Mouse (Mus musculus) limb, embryonic 14.5 days (tissue): ENCODE measurements at regions not wholly inside any gene's neighbourhood (a gene's known extent, or its start where the extent isn't known, plus 50 kb on each side); places are given as distances from the start of the nearest gene placed in this dataset.

Experiments used
- ATAC-seq: fragments of 200-750 bp; cut with Nextera tagmentation; 2 replicates; pipeline ENCODE4 v1.8.0; 2017; ENCODE audit warnings: low read depth, moderate number of reproducible peaks, moderate TSS enrichment; ENCODE audit not compliant: low FRiP score
- DNase-seq: peaks from one replicate; pipeline ENCODE4 v3.0.0-alpha.2; 2015; ENCODE audit warnings: low spot score
- H3K27ac ChIP-seq: fragments of 300-500 bp; sonication (generic); replicated peaks from 2 replicates; pipeline ENCODE4 v1.5.1; 2014; ENCODE audit warnings: low read depth, mild to moderate bottlenecking, low read length, moderate library complexity, mixed read lengths
- H3K27me3 ChIP-seq: fragments of 300-500 bp; sonication (generic); 2 replicates; pipeline ENCODE4 v1.6.1; 2014; ENCODE audit warnings: low read length, mixed read lengths; ENCODE audit not compliant: control insufficient read depth, insufficient read depth
- H3K36me3 ChIP-seq: fragments of 300-500 bp; sonication (generic); 2 replicates; pipeline ENCODE4 v1.6.1; 2014; ENCODE audit warnings: mild to moderate bottlenecking, low read length, moderate library complexity, mixed read lengths; ENCODE audit not compliant: control insufficient read depth, insufficient read depth
- H3K4me1 ChIP-seq: fragments of 300-500 bp; sonication (generic); 2 replicates; pipeline ENCODE4 v1.6.1; 2014; ENCODE audit warnings: antibody characterized with exemption, low read length, mixed read lengths; ENCODE audit not compliant: control insufficient read depth, insufficient read depth
- H3K4me2 ChIP-seq: fragments of 300-500 bp; sonication (generic); replicated peaks from 2 replicates; pipeline ENCODE4 v1.6.1; 2014; ENCODE audit warnings: low read depth, mild to moderate bottlenecking, low read length, moderate library complexity; ENCODE audit not compliant: severe bottlenecking
- H3K4me3 ChIP-seq: fragments of 300-500 bp; sonication (generic); replicated peaks from 2 replicates; pipeline ENCODE4 v1.5.1; 2014; ENCODE audit warnings: low read length
- H3K9ac ChIP-seq: fragments of 300-500 bp; sonication (generic); 2 replicates; pipeline ENCODE4 v1.6.1; 2014; ENCODE audit warnings: mild to moderate bottlenecking, low read depth, low read length, moderate library complexity; ENCODE audit not compliant: severe bottlenecking
- H3K9me3 ChIP-seq: fragments of 300-500 bp; sonication (generic); 2 replicates; pipeline ENCODE4 v1.6.1; 2016; ENCODE audit warnings: low read length; ENCODE audit not compliant: control insufficient read depth
- POLR2A ChIP-seq: fragments of 200-500 bp; IDR thresholded peaks from 2 replicates; pipeline ENCODE4 v1.8.0; 2012; ENCODE audit warnings: inconsistent platforms, mild to moderate bottlenecking, moderate library complexity, borderline replicate concordance; ENCODE audit not compliant: insufficient read depth, insufficient read length; ENCODE audit errors: extremely low read depth
- WGBS: fragments of 180-500 bp; shearing (Covaris S2); extraction: QIAGEN DNeasy Blood & Tissue Kit; methylation state at CpG from one replicate; pipeline ENCODE4 v1.1.7; 2014; 5-methylcytosine and 5-hydroxymethylcytosine counted together

DNA sequence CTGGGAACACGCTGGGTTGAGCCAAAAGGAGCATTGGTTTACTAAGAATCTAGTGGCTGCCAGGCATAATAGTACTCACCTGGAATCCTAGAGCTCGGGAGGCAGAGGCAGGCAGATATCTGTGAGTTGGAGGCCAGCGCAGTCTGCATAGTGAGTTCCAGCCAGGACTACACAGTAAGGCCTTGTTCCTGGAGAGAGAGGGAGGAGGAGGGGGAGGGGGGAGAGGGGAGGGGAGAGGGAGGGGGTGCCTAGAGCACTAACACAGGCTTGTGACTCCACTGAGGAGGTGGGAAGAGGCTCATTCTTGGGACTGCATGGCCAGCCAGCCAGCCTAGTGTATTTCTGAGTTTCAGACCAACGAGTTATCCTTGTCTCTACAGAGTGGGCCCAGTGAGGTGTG is 131.1 kb downstream of the Rybp start:
- Histone ChIP-seq H3K4me2 (no peak overlapping the region), H3K4me3 (no peak overlapping the region), H3K9ac (no peak overlapping the region), H3K36me3 (no peaks in the 10 kb centered on the region), H3K27ac (no peak overlapping the region), H3K4me1 (peaks cover 29% of the 10 kb centered on the region), H3K9me3 (no peaks in the 10 kb centered on the region), H3K27me3 (no peaks in the 10 kb centered on the region)
- DNase-seq (no peak), ATAC-seq (no peak)
- no peak for TF ChIP-seq POLR2A
- WGBS = 79% methylated on average over 4 of the region's 4 CpGs

- WGBS = 38% methylated on average over 20 of the region's 20 CpGs
- no peak for ATAC-seq
- H3K4me3 ChIP-seq = no peak overlapping the region
- no peaks in the 10 kb centered on the region for H3K9me3 ChIP-seq
- DNase-seq = no peak
- no peak for TF ChIP-seq POLR2A
- peaks cover 29% of the 10 kb centered on the region for H3K4me1 ChIP-seq
- H3K4me2 ChIP-seq = no peak overlapping the region
- H3K27me3 ChIP-seq = no peaks in the 10 kb centered on the region
- no peak overlapping the region for H3K9ac ChIP-seq
- no peaks in the 10 kb centered on the region for H3K36me3 ChIP-seq
- no peak overlapping the region; the same call in 1 of the 2 replicates for H3K27ac ChIP-seq
Observed at GRCm38 (mm10) chr6:100155676-100156075, 131.6 kb downstream of the Rybp start.

DNA sequence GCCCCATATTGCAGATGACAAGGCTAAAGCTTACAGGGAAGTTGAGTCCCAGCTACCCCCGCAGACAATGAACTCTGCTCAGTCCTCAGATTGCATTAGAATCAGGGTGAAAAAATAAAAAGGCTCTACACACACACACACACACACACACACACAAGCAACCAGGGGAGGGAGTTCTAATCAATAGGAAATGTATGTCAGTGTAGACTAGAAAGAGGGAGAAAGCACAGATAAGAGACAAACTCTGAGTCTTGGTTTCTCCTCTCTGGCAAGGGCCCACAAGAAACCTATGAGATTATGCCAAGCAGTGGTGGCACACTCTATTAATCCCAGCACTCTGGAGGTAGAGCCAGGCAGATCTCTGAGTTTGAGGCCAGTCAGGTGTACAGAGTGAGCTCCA is 135.8 kb downstream of the Rybp start:
- ATAC-seq = no peak
- DNase-seq = no peak
- Histone ChIP-seq H3K4me1 (peaks cover 17% of the 10 kb centered on the region), H3K36me3 (no peaks in the 10 kb centered on the region), H3K4me3 (no peak overlapping the region), H3K27ac (no peak overlapping the region), H3K9ac (no peak overlapping the region), H3K9me3 (no peaks in the 10 kb centered on the region), H3K27me3 (peaks cover 3% of the 10 kb centered on the region; the same call in 1 of the 2 replicates), H3K4me2 (no peak overlapping the region)
- TF ChIP-seq POLR2A = no peak
- WGBS = 88% methylated on average over 1 of the region's 1 CpGs

- Histone ChIP-seq H3K4me1 (peaks cover 22% of the 10 kb centered on the region), H3K9ac (no peak overlapping the region), H3K4me3 (no peak overlapping the region), H3K4me2 (no peak overlapping the region), H3K27ac (no peak overlapping the region), H3K36me3 (no peaks in the 10 kb centered on the region), H3K27me3 (peaks cover 3% of the 10 kb centered on the region; the same call in 1 of the 2 replicates), H3K9me3 (no peaks in the 10 kb centered on the region)
- 58% methylated on average over 6 of the region's 6 CpGs for WGBS
- ATAC-seq (no peak), DNase-seq (no peak)
- TF ChIP-seq POLR2A = no peak
Observed at GRCm38 (mm10) chr6:100150703-100151208, 136.5 kb downstream of the Rybp start.

DNA sequence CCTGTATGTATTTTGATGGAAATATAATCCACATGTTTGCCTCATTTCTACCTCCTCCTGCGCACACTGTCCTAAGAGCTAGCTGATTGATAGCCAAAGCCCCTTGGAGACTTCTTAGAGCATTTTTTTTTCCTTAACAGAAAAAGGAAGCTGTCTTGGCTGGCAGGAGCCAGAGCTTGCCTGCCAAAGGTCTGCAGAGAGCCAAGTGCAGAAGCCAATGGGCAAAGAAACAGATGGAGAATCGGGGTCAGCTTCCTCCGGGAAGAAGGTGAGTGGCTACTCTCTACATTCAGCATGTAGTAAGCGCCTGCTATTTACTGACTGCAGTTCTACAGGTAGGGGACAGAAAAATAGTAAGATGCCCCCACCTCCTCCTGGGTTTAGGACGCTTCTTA is 137.8 kb downstream of the Rybp start:
- 76% methylated on average over 5 of the region's 5 CpGs for WGBS
- Histone ChIP-seq H3K4me1 (peaks cover 22% of the 10 kb centered on the region), H3K36me3 (no peaks in the 10 kb centered on the region), H3K9ac (no peak overlapping the region), H3K27me3 (peaks cover 3% of the 10 kb centered on the region; the same call in 1 of the 2 replicates), H3K4me2 (no peak overlapping the region), H3K27ac (no peak overlapping the region), H3K9me3 (no peaks in the 10 kb centered on the region), H3K4me3 (no peak overlapping the region)
- DNase-seq = no peak
- no peak for TF ChIP-seq POLR2A
- ATAC-seq = no peak
